Mouse (Mus musculus) midbrain, embryonic 11.5 days (tissue): ENCODE results near the gene Tle3. TPM values are rescaled to one million over a fixed set of nuclear protein-coding genes. Genes with fewer than 3 reads are reported as not detected.
A peak's percentile ranks its signal among the peaks of the same experiment; 100 is the strongest.

Source experiments
- ATAC-seq: fragments of 200-750 bp; cut with Nextera tagmentation; 2 replicates; pipeline ENCODE4 v1.8.0; 2017; ENCODE audit warnings: moderate TSS enrichment, moderate library complexity; ENCODE audit not compliant: low FRiP score
- DNase-seq: peaks from one replicate; pipeline ENCODE4 v3.0.0; 2015; ENCODE audit warnings: low spot score; ENCODE audit errors: missing footprints
- H3K27ac ChIP-seq: fragments of 300-500 bp; sonication (generic); 2 replicates; pipeline ENCODE4 v1.5.1; 2014; ENCODE audit warnings: low read depth, low read length
- H3K27me3 ChIP-seq: fragments of 300-500 bp; sonication (generic); 2 replicates; pipeline ENCODE4 v1.6.1; 2014; ENCODE audit warnings: mild to moderate bottlenecking, low read length, moderate library complexity, mixed read lengths; ENCODE audit not compliant: control insufficient read depth, insufficient read depth
- H3K36me3 ChIP-seq: fragments of 300-500 bp; sonication (generic); 2 replicates; pipeline ENCODE4 v1.6.1; 2014; ENCODE audit warnings: mild to moderate bottlenecking, low read length, moderate library complexity, mixed read lengths; ENCODE audit not compliant: control insufficient read depth, insufficient read depth
- H3K4me1 ChIP-seq: fragments of 300-500 bp; sonication (generic); 2 replicates; pipeline ENCODE4 v1.6.1; 2014; ENCODE audit warnings: low read length; ENCODE audit not compliant: control insufficient read depth, insufficient read depth
- H3K4me2 ChIP-seq: fragments of 300-500 bp; sonication (generic); 2 replicates; pipeline ENCODE4 v1.6.1; 2014; ENCODE audit warnings: mild to moderate bottlenecking, moderate library complexity
- H3K4me3 ChIP-seq: fragments of 300-500 bp; sonication (generic); 2 replicates; pipeline ENCODE4 v1.5.1; 2014; ENCODE audit warnings: low read depth, low read length
- H3K9ac ChIP-seq: fragments of 300-500 bp; sonication (generic); 2 replicates; pipeline ENCODE4 v1.6.1; 2014; ENCODE audit warnings: low read length
- H3K9me3 ChIP-seq: fragments of 300-500 bp; sonication (generic); 2 replicates; pipeline ENCODE4 v1.6.1; 2016; ENCODE audit warnings: low read length; ENCODE audit not compliant: control insufficient read depth
- WGBS: fragments of 180-500 bp; shearing (Covaris S2); extraction: QIAGEN DNeasy Blood & Tissue Kit; methylation state at CpG from one replicate; pipeline ENCODE4 v1.1.7; 2014; 5-methylcytosine and 5-hydroxymethylcytosine counted together
- polyA plus RNA-seq: library from polyadenylated mRNA; unstranded; fragments of >200 nt; fragmentation: Nextera tagmentation; extraction: Ambion mirVana; gene quantifications from 2 replicates; pipeline ENCODE4 v1.2.1, GENCODE M21; 2014

The Tle3 gene
- polyA plus RNA-seq, 1 experiment from 2014 or later = 38.2 TPM

DNA sequence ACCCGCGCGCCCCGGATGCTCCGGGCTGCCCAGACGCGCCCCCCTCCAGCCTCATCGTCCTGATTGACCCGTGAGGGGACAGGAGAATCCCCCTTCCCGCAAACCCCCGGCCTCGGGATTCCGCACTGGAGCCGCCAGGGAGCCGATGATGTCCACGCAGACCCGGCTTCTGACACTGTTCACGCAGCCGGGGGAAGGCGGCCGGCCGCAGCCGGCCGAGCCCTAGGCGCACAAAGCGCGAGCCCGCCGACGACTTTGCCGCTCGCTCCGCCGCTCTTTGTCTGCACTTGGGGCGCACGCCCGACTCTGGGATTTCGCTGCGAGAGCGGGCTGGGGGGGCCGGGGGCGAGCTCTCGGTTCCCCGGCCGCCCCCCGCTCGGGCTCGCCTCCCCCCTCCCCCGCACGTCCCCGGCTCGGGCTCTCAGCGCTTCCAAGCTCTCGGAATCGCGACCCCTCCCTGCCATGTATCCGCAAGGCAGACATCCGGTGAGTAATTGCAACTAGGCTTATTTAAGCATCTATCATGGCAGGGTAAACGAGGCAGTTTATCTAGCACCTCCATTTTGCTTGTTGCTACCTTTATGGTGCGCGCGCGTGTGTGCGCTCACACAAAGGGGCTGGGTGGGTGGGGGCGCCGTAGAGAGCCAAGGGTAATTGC lies 939 bp downstream of the Tle3 start:
- WGBS = under 1% methylated on average over 55 of the region's 66 CpGs
- H3K4me1 ChIP-seq = peaks cover 56% of the 10 kb centered on the region

GRCm38 (mm10) chr9:61373634-61373941 lies 1.4 kb downstream of the Tle3 start:
- under 1% methylated on average over 23 of the region's 23 CpGs for WGBS
- Histone ChIP-seq H3K9ac (peak overlapping the region; percentile 98), H3K36me3 (peaks cover 2% of the 10 kb centered on the region; the same call in 1 of the 2 replicates), H3K4me1 (peaks cover 59% of the 10 kb centered on the region), H3K27ac (peak overlapping the region; percentile 93), H3K9me3 (no peaks in the 10 kb centered on the region), H3K4me3 (peak overlapping the region; percentile 87), H3K27me3 (no peaks in the 10 kb centered on the region), H3K4me2 (peak overlapping the region; percentile 99)
- DNase-seq = peak; percentile 96
- ATAC-seq = no peak

More for the DNA sequence above, 939 bp downstream of the Tle3 start:
- H3K36me3 ChIP-seq = no peaks in the 10 kb centered on the region; the same call in 1 of the 2 replicates
- DNase-seq (peak; percentile 95), ATAC-seq (no peak)
- peak overlapping the region; percentile 93 for H3K27ac ChIP-seq
- peak overlapping the region; percentile 99 for H3K4me2 ChIP-seq
- H3K9ac ChIP-seq = peak overlapping the region; percentile 98
- no peaks in the 10 kb centered on the region for H3K27me3 ChIP-seq
- peak overlapping the region; percentile 87 for H3K4me3 ChIP-seq
- H3K9me3 ChIP-seq = no peaks in the 10 kb centered on the region

DNA sequence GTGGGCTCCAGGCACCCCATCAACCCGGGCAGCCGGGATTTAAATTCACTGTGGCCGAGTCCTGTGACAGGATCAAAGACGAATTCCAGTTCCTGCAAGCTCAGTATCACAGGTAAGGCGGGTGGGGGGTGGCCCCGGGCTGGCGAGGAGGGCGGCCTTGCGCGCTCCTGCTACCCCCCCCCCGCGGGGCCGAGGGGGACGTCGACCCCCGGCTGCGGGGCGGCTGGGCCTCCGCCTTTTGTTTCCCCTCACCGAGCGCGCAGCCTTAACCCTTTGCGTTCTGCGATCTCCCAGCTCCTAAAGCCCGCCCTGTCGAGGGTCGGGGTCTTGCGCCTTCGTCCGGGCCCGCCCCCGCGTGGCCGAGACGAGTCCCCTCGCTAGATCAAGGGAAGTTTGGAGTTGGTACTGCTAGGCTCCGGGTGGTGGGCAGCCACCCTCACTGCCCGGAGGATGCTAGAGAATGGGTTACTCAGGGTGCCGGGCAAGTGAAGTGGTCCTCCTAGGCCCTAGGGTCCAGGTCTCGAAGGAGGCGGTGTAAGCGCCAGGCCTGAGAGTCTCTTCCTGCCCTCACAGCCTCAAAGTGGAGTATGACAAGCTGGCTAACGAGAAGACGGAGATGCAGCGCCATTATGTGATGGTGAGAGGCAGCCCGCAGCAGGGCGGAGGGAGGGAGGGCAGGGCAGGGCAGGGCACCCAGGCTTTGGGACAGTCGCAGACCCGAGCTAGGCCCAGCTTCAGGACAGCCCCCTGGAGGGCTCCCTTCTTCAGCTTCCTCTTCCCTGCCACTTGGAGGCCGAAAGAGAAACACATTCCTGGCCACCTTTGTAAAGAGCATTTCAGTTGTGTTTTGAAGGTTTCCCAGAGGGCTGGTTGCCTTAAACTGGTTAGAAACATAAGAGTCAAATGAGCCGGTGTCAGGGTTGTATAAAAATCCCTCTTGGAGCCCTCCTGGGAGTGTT lies 2.1 kb downstream of the Tle3 start:
- under 1% methylated on average over 47 of the region's 51 CpGs for WGBS
- Histone ChIP-seq H3K4me2 (peak overlapping the region; percentile 99), H3K9ac (peak overlapping the region; percentile 98)

DNA sequence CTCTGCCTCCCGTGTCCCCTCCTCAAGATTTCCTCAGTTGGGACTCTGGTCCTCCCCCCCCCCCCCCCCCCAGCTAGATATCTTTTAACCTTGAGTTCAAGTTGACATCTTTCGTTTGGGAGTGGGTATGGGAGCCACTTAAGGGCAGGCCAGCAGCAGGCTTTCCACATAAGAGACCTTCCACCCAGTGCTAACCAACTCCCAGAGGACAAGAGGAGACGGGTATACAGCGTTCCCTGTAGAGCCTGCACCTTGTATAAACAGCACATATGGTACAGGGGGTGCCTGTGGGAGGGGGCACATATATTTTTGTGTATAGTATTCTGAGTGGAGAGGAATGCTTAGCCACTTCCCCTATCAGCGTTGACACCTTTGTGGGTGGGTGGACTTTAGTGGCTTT lies 2.8 kb downstream of the Tle3 start:
- ATAC-seq (no peak), DNase-seq (no peak)
- Histone ChIP-seq H3K27ac (no peak overlapping the region), H3K4me2 (peak overlapping the region; percentile 99), H3K9me3 (no peaks in the 10 kb centered on the region), H3K4me1 (peaks cover 59% of the 10 kb centered on the region), H3K27me3 (no peaks in the 10 kb centered on the region), H3K4me3 (peak overlapping the region; percentile 87), H3K9ac (peak overlapping the region; percentile 98), H3K36me3 (peaks cover 5% of the 10 kb centered on the region; the same call in 1 of the 2 replicates)
- WGBS = 11% methylated on average over 5 of the region's 5 CpGs

More for the DNA sequence above, 2.1 kb downstream of the Tle3 start:
- no peaks in the 10 kb centered on the region for H3K9me3 ChIP-seq
- H3K4me3 ChIP-seq = peak overlapping the region; percentile 87
- H3K27ac ChIP-seq = peak overlapping the region; percentile 93
- no peaks in the 10 kb centered on the region for H3K27me3 ChIP-seq
- H3K4me1 ChIP-seq = peaks cover 59% of the 10 kb centered on the region
- peaks cover 5% of the 10 kb centered on the region; the same call in 1 of the 2 replicates for H3K36me3 ChIP-seq
- DNase-seq = peak; percentile 98
- 0 out of 2 replicates have a peak, but pooled peaks have one; percentile 3 for ATAC-seq

GRCm38 (mm10) chr9:61375802-61376561 lies 3.8 kb downstream of the Tle3 start:
- Histone ChIP-seq H3K4me3 (peak overlapping the region; percentile 87), H3K27me3 (no peaks in the 10 kb centered on the region), H3K27ac (no peak overlapping the region), H3K4me1 (peaks cover 68% of the 10 kb centered on the region), H3K36me3 (peaks cover 5% of the 10 kb centered on the region; the same call in 1 of the 2 replicates), H3K9me3 (no peaks in the 10 kb centered on the region), H3K4me2 (peak overlapping the region; percentile 99), H3K9ac (peak overlapping the region; percentile 37; the same call in 1 of the 2 replicates)
- ATAC-seq (no peak), DNase-seq (no peak)
- 52% methylated on average over 11 of the region's 11 CpGs for WGBS

- ATAC-seq (no peak), DNase-seq (no peak)
- Histone ChIP-seq H3K4me2 (peak overlapping the region; percentile 99), H3K9me3 (no peaks in the 10 kb centered on the region), H3K4me3 (peak overlapping the region; percentile 87), H3K27ac (no peak overlapping the region), H3K9ac (peak overlapping the region; percentile 53), H3K4me1 (peaks cover 70% of the 10 kb centered on the region), H3K27me3 (no peaks in the 10 kb centered on the region), H3K36me3 (peaks cover 5% of the 10 kb centered on the region; the same call in 1 of the 2 replicates)
- WGBS = 48% methylated on average over 3 of the region's 3 CpGs
Measured at GRCm38 (mm10) chr9:61376650-61377049, 4.5 kb downstream of the Tle3 start.

DNA sequence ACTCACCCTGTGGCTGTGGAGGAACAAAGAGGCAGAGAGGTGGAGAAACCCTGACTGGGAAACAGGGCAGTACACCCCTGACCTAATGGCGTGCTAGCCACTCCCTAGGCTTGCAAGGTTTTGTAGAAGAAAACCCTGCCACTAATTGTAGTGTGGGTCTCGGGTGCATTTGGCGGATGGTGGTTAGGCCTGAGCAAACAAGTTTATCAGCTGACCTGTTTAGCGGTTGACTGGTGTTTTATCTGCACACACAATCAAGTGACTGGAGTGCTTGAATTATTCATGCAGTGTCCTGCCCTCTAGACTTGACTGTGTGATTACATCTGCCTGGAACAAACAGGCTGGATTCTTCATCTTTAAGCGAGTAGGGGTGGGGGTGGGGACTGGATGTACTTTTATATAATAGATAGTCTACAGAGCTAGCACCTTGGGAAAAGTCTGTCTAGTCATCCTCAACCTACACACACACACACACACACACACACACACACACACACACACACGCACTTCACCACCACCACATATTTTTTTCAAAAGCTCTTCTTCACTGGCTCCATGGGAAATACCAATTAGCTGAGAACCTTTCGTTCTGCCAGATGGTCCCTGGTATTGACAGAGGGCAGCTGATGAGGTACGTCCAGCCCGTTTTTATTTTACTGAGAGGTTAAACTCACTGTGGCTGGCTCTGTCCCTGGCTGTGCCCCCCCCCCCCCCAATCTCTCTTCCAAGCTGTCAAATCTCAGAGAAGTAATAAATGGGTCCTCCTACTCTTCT lies 5.7 kb downstream of the Tle3 start:
- peak; percentile 95 for DNase-seq
- ATAC-seq = peak; percentile 63
- Histone ChIP-seq H3K27ac (peak overlapping the region; percentile 88), H3K9ac (peak overlapping the region; percentile 53; the same call in 1 of the 2 replicates), H3K4me1 (peaks cover 77% of the 10 kb centered on the region), H3K4me3 (peak overlapping the region; percentile 87), H3K27me3 (no peaks in the 10 kb centered on the region), H3K9me3 (no peaks in the 10 kb centered on the region), H3K36me3 (peaks cover 5% of the 10 kb centered on the region; the same call in 1 of the 2 replicates), H3K4me2 (peak overlapping the region; percentile 99)
- 15% methylated on average over 9 of the region's 9 CpGs for WGBS

- H3K4me3 ChIP-seq = peak overlapping the region; percentile 13; the same call in 1 of the 2 replicates
- ATAC-seq = no peak; the same call in 1 of the 2 replicates
- peaks cover 83% of the 10 kb centered on the region for H3K4me1 ChIP-seq
- peaks cover 5% of the 10 kb centered on the region; the same call in 1 of the 2 replicates for H3K36me3 ChIP-seq
- 7% methylated on average over 8 of the region's 8 CpGs for WGBS
- no peak overlapping the region; the same call in 1 of the 2 replicates for H3K9ac ChIP-seq
- H3K9me3 ChIP-seq = no peaks in the 10 kb centered on the region
- peak overlapping the region; percentile 65 for H3K27ac ChIP-seq
- H3K4me2 ChIP-seq = peak overlapping the region; percentile 99
- DNase-seq = no peak
- no peaks in the 10 kb centered on the region for H3K27me3 ChIP-seq
Measured at GRCm38 (mm10) chr9:61378516-61378915, 6.3 kb downstream of the Tle3 start.
